Mouse (Mus musculus): Measurements from ENCODE around the gene Ankrd34a.
"Not testable (repeated sequence)": the region's sequence is repeated elsewhere in the genome, so short reads cannot be mapped to it uniquely, and the experiment has no call there.

Gene Ankrd34a

DNA sequence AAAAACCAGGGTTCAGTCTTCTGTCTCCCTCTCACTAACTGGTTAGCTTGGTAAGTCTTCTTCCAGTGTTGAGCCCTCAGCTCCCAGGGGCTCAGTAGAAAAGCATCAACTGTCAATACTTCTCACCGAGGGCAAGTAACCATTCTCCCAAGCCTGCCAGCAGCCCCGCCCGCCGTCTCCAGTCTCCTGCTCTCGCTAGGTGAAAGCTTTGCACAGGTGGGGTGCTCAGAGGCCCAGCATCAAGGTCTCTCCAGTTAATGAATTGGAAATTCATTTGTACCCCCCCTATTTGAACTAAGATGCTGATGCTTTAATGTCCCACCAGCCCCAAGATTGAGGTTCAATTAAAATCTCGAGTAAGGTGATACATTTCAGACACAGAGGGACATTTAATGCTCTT lies 15.3 kb upstream of the Ankrd34a start:
- no peak for DNase-seq

DNA sequence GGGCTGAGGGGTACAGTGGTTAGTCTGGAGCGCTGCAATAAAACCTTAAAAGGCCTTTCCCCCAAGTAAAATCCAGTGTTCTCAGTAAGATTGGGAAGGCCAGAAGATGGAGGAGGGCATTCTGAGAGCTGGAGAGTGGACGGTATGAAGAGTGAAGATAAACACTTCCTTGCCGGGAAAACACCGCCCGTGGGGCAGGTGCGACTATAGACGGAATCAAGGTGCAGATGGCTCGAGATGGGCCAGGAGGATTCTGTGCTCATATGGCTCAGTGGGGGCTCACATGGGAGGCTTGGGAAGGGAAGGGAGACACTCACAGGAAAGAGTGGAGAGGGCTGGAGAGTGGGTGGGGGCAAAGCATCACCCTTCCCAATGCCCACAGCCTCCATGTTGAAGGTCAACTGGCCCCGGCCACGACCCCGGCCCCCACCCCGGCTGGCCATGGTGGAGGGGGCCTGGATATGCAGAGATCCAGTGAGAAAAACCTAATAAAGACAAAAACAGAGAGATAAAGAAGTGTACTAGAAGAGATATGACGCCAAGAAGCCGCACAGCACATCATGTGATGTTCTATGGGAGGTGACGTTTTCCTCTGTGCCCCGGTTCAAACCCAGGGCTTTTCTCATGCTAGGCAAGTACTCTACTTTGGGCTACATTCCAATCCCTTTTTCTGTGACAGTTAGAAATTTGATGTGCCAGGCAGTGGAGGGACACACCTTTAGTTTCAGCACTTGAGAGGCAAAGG lies 14.5 kb upstream of the Ankrd34a start:
- no peak for DNase-seq

DNA sequence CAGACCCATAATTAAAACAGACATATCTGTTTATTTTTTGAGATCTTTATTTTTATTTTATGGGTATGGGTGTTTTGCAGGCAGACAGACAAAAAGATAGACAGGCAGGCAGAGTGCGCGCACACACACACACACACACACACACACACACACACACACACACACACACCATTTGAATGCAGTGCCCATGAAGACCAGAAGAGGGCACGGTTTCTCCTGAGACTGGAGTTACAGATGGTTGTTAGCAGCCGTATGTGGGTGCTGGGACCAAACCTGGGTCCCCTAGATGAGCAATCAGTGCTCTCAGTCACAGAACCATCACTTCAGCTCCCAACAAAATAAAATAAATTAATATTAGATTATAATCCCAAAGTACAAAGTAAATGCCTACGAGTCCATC lies 13.1 kb upstream of the Ankrd34a start:
- no peak for DNase-seq

DNA sequence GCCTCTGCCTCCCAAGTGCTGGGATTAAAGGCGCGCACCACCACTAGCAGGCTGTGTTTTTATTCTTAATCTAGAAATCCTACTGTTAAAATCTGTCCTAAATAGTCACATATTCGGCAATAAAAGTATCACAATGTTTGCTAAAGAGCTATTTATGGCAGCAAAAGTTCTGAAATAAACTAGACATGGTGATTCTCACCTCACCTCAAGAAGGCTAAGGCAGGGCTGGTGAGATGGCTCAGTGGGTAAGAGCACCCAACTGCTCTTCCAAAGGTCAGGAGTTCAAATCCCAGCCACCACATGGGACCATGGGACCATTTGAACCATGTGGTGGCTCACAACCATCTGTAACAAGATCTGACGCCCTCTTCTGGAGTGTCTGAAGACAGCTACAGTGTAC lies 5.8 kb upstream of the Ankrd34a start:
- DNase-seq, result no peak

DNA sequence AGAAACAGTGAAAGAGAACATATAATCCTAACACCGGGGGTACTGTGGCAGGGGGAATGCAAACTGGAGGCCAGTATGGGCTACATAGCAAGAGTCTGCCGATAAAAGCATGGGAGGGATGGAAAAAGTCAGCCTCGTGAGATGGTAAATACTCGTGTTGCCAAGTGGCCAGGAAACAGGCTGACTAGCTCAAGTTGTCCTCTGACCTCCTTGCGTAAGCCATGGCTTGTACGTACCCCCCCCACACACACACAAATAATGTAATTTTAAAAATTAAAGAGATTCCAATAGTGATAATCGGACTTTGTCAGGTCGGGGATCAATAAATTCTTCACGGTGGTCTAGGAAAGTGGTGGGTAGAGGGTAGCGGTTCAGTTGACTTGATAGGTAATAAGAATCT lies 3.1 kb upstream of the Ankrd34a start:
- no peak for DNase-seq

DNA sequence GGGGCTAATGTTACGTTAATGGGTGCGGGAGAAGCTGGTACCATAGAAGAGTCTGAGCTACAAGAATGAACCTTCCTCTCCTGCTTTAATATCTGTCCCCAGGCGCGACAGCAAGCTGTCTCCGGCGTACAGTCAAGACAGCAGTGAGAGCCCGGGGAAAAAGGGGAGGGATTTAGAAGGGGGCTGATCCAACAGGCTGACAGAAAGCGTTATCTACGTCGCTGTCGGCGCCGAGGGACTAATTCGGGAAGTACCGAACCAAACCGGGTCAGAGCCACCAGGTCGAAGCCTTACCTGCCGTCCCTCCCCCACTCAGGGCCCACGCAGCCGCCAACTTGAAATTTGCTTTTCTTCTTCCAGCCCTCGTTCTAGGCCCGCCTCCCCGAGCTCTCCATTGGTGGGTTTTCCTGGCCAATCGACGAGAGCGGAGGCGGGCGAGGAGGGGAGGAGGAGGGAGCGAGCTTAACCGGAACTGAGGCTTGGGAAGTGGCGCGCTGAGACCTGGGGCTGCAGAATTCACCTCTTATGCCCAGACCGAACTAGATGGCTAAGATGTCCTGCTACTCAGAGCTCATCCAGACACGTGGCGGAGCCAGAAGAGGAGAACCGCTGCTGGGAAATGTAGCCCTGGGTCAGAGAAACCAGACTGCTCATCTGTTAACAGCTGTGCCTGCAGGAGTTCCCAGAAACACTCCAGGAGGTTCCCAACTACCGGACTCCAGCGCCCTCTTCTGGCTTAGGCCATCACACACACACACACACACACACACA lies 2.5 kb upstream of the Ankrd34a start, which contains the start of gene Polr3gl:
Gene Polr3gl, minus strand, starts transcription at position 392 of the 771 bp plus-strand sequence.
- DNase-seq, result peak; percentile 95

DNA sequence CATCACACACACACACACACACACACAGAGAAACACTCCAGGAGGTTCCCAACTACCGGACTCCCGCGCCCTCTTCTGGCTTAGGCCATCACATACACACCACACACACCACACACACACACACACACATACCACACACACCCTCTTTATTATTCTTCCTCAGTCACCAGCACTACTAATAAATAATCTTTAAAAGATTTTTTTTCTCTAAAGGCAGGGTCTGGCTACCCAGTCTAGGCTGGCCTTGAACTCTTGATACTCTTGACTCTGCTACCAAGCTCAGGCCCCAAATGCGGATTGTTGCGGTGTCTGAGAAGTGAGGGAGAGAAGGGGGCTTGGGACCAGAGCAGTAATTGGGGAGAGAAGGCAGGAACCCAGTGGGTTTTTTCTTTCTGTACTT lies 1.6 kb upstream of the Ankrd34a start:
- DNase-seq, result no peak

DNA sequence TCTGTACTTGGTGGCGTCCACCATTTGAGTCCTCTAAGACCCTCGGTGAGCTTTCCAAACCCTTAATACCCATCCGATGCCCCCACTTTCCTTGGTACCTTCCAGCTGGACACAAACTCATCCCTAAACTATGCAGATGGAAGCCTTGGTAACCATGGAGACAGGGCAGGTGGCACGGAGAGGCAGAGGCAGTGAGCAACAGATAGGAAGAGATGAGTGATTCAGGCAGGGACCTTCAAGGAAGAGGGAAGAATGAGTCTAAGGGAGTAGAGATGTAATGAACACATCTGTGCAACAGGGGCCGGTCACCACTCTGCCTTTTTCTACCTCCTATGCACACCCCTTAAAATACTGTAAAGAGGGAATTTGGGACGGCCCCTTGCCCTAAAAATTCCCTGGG lies 775 bp upstream of the Ankrd34a start:
- DNase-seq, result no peak

DNA sequence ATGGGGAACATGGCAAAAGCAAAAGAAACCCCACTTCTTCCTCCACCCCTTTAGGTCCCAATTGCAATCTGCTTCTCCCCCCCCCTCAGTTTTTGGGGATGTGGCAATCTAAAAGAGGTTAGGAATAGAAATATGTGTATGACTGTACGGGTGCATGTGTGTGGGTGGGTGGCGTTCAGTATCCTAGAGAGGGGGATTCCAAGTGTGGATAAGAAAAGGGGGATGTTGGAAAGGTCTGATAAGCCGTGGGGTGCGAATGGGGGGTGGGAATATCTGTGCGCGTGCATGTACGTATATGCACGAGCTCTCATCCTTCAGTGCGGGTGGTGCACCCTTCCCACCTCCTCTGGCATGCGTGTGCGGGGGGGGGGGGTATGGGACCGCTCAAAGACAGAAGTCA lies 419 bp downstream of the Ankrd34a start:
- DNase-seq, result no peak

DNA sequence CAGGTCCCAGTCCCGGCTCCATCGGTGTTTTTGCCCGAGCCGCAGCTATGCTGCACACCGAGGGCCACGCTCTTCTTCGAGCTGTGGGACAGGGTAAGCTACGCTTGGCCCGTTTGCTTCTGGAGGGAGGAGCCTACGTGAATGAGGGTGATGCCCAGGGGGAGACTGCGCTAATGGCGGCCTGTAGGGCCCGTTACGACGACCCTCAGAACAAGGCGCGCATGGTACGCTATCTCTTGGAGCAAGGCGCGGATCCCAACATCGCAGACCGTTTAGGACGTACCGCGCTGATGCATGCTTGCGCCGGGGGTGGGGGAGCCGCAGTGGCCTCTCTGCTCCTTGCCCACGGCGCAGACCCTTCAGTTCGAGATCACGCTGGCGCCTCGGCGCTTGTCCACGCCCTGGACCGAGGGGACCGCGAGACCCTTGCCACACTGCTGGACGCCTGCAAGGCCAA lies 1.0 kb downstream of the Ankrd34a start:
- no peak for DNase-seq

DNA sequence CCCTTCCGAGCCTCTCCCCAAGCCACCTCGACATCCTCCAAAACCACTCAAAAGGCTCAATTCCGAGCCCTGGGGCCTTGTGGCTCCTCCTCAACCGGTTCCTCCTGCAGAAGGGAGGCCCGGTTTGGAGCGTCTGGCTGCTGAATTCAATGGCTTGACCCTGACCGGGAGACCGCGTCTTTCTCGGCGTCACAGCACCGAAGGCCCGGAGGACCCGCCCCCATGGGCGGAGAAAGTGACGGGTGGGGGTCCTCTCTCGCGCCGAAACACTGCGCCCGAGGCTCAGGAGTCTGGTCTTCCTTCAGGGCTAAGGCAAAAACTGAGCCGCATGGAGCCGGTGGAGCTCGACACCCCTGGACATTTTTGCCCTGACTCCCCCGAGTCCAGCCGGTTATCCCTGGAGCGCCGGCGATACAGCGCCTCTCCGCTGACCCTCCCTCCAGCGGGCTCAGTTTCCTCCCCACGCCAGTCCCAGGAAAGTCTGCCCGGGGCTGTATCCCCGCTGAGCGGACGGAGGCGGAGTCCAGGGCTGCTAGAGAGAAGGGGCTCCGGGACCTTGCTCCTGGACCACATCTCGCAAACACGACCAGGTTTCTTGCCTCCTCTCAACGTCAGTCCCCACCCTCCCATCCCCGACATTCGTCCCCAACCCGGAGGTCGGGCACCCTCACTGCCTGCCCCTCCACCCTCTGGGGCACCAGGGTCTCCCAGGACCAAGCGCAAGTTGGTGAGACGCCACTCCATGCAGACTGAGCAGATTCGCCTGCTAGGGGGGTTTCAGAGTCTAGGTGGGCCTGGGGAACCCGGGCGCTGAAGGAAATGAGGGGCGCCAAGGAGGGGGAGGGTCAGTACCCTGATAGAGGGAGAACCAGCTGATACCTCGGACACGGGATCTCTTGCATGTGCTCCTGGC lies 2.0 kb downstream of the Ankrd34a start:
- peak; percentile 81 for DNase-seq

DNA sequence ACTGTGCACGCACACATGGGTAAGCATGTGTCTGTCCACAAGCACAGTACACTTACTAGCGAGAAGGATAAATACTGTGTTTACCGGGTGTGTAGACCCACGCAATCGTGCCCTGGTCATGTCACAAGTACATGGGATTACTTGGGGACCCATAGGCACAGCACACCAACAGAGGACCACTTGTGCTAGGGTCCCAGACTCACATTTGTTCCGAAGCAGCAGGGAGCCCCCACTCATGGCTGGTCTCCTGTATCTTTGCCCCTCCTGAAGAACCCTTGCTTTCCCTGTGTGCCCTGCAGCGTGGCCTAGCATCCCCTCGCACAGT lies 2.6 kb downstream of the Ankrd34a start:
- no peak for DNase-seq

DNA sequence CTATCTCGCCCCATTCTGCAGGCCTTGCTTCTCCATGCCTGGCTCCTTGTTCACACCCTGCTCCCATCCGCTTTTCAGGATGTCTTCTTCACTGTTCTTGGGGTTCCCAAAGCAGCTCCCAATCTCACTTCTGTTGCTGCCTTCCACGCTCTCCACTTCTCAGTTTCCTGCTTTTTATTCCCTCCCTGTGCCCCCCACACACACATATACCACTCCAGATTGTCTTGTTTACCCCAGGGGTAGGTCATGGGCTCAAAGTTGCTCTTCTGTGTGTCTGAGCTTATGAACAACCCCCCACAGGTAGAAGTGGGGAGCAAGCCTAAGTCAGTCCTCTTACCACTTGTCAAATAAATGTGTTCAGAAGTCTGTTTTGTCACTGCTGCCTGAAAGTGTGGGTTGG lies 3.0 kb downstream of the Ankrd34a start:
- DNase-seq, result no peak

DNA sequence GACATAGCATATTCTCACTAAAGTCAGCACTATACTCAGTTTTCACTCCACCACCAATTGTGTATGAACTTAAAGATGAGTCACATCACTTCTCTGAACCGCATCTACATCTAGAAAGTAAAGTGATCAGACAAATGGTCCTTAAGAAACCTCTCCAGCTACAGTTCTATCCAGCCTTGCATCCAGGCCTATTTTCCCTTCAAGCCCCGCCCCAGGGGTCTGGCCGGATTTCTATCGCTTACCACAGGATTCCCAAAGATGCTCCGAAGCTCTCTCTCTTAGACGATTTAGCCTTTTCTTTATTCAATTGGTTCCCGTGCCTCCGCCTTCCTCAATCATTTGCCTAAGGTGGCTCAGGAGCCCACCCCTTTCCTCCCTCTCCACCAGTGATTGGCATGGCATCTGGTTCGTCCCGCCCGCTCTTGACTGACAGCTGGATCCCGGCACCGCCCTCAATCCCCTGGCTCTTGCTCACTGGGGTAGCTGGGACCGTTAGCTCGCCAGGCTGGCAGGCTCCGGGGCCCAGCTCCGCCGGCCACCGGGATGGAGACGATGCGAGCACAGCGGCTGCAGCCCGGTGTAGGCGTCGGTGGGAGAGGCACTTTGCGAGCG lies 4.3 kb downstream of the Ankrd34a start, which contains the start of gene Lix1l:
Gene Lix1l, plus strand, starts transcription at position 511 of the 612 bp plus-strand sequence.
- peak; percentile 95 for DNase-seq

DNA sequence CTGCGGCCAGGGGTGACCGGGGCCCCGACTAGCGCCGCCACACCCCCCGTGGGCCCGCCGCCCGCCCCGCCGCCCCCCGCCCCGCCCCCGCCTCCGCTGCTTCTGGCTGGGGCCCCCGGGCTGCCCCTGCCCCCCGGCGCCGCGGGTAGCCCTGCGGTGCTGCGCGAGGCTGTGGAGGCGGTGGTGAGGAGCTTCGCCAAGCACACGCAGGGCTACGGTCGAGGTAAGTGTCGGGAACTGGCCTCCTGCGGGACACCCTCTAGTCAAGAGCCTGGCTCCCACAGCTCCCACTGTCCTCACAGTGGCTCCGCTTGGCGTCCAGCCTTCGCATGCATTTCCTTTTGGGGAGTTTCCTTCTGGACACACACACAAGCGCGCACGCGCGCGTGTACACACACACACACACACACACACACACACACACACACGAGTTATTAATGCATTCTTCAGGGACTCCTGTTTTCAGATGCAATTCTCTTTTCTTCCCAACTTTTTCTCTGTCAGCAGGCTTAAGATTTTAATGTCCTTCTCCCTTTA lies 4.9 kb downstream of the Ankrd34a start:
- DNase-seq, result peak; percentile 87

DNA sequence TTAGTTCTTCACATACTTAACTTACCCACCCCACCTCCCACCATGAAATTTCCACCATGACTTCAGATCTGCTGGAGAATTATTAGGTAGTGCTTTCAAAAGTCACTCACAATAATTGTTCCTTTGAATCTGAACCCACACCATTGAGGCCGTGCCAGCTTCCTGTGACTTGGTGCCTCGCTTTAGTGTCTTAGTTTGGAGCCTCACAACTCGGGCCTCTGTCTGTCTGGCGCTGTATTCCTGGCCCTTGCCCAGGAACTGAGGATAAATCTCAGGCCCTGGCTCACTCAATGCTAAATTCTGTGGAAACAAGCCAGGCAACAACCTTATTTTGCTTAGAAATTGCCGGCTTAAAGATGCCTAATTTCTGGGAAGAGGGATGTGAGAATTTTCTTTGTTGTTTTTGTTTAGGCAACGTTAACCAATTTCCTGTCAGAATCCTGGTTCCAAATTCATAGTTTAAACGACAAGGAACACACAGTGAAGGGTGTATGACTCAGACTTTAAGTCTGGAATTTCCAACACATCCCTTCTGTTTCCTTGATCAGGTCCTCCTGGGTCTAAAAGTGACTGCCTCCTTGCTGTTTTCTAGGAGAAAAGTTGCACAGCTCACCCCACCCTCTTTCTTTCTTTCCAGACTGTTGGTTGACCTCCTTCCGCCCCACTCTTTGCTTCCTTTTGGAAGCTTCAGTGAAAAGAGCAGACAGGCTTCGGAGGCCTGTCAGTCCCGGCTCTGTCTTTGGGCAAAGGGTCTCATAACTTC lies 5.7 kb downstream of the Ankrd34a start:
- DNase-seq, result peak; percentile 50

DNA sequence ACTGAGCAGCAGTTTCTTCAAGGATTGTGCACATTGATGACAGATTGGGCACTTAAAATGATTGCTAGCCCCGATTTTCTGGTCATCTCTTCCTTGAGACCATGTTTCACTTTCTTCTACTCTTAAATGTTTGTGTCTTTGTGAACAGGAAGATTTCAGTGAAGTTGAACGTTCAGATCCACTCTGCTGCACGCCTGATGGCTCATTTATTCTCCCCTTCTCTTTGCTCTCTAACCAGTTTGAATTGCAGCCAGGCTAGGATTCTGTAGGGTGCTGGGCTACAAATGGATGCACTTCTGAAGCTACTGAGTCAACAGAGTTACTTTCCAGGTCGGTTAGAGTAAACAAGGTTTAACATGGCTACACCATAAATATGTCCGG lies 6.3 kb downstream of the Ankrd34a start:
- DNase-seq, result no peak

DNA sequence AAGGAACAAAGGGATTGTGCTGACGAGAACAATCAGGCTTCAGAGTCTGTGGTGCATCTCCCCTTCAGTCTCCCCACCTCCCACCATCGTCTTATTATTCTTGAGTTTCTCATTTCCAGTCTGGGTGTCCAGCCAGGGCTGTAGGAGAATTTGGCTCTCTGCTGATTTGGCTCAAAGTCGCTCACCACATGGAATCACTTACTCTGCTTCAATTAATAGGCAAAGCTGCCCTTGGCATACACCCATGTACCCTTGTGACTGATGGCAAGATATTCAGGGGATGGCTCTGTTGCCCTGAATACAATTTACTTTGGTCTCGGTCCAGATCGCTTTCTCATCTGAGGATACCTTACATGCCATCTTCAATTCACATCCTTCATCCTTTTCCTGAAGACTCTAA lies 6.9 kb downstream of the Ankrd34a start:
- no peak for DNase-seq

DNA sequence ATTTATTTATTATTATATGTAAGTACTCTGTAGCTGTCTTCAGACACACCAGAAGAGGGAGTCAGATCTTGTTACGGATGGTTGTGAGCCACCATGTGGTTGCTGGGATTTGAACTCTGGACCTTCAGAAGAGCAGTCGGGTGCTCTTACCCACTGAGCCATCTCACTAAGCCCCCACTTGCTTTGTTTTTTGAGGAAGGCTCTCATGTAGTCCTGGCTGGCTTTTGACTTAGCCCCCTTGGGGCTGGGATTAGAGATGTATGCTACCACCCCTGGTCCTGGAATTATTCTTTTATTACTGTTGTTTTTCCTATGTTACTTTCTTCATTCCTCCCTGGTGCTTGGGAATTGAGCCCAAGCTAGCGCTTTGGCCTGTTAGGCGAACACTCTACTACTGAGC lies 9.6 kb downstream of the Ankrd34a start:
- DNase-seq, result not testable (repeated sequence)

DNA sequence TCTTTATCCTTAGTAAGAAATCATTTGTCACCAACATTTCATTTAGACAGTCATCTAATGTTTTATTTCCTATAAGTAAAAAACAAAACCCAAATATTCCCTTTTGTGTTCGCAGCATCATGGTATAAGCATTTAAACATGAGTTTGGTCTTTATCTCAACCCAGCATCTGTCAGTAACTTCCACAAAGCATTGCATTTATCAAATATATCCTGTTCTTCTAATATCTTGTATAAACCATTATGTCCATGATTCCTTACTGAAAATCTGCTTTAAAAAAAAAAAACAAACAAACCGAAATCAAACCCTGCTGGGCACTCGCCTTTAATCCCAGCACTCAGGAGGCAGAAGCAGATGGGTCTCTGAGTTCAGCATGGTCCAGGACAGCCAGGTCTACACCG lies 10.2 kb downstream of the Ankrd34a start:
- no peak for DNase-seq

DNA sequence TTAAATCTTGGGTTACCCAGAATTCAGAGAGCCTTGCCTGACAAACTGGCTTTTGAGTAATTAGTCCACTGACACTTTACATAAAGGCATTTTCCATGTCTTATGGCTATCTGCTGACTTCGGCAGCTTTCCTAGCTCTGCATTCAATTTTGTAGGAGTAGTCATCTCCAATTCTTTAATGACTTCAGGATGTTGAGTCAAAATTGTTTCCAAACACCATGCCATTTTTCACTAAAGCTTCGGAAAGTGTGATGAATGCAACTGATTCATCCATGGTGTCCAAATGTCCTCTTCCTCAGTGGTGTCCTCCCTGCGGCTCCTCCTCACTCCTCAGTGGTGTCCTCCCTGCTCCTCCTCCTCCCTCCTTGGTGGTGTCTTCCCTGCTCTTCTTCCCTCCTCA lies 21.5 kb downstream of the Ankrd34a start:
- DNase-seq, result no peak

DNA sequence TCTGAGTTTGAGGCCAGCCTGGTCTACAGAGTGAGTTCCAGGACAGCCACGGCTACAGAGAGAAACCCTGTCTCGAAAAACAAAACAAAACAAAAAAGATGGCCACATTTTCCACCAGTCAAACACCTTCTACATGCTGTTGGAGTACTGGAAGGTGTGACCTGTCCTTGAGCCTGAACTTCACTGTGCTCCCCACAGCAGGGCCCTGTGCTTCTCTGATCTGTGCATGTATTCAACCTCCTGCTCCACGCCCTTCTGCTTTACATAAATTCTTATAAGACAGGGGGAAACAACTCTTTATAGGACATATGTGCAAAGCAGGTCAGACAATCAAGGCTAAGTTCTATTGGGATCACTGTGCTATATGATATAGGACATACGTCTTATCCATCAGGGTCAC lies 26.8 kb downstream of the Ankrd34a start:
- no peak for DNase-seq
